Mouse (Mus musculus) forebrain, embryonic 11.5 days (tissue): ENCODE measurements around the gene Dgkh. TPM values are rescaled to one million over a fixed set of nuclear protein-coding genes. Genes with fewer than 3 reads are reported as not detected.
"Not testable (repeated sequence)": the region's sequence is repeated elsewhere in the genome, so short reads cannot be mapped to it uniquely, and the experiment has no call there.

ENCODE experiments used
- ATAC-seq: fragments of 200-750 bp; cut with Nextera tagmentation; replicated peaks from 2 replicates; pipeline ENCODE4 v1.8.0; 2017; ENCODE audit warnings: moderate TSS enrichment; ENCODE audit not compliant: low FRiP score
- DNase-seq: peaks from one replicate; pipeline ENCODE4 v3.0.0-alpha.2; 2017; ENCODE audit warnings: low spot score
- H3K27ac ChIP-seq: fragments of 300-500 bp; sonication (generic); 2 replicates; pipeline ENCODE4 v1.5.1; 2014; ENCODE audit warnings: low read depth, low read length
- H3K27me3 ChIP-seq: fragments of 300-500 bp; sonication (generic); 2 replicates; pipeline ENCODE4 v1.6.1; 2014; ENCODE audit warnings: mild to moderate bottlenecking, low read length, mixed read lengths; ENCODE audit not compliant: control insufficient read depth, insufficient read depth
- H3K36me3 ChIP-seq: fragments of 300-500 bp; sonication (generic); 2 replicates; pipeline ENCODE4 v1.6.1; 2014; ENCODE audit warnings: mild to moderate bottlenecking, low read length, moderate library complexity, mixed read lengths; ENCODE audit not compliant: control insufficient read depth, insufficient read depth
- H3K4me1 ChIP-seq: fragments of 300-500 bp; sonication (generic); replicated peaks from 2 replicates; pipeline ENCODE4 v1.6.1; 2014; ENCODE audit warnings: low read length, mixed read lengths; ENCODE audit not compliant: control insufficient read depth, insufficient read depth
- H3K4me2 ChIP-seq: fragments of 300-500 bp; sonication (generic); 2 replicates; pipeline ENCODE4 v1.6.1; 2014; ENCODE audit warnings: low read depth, mild to moderate bottlenecking, low read length, moderate library complexity, mixed read lengths; ENCODE audit not compliant: severe bottlenecking
- H3K4me3 ChIP-seq: fragments of 300-500 bp; sonication (generic); 2 replicates; pipeline ENCODE4 v1.5.1; 2014; ENCODE audit warnings: low read depth, low read length
- H3K9ac ChIP-seq: fragments of 300-500 bp; sonication (generic); 2 replicates; pipeline ENCODE4 v1.6.1; 2014; ENCODE audit warnings: low read length
- H3K9me3 ChIP-seq: fragments of 300-500 bp; sonication (generic); 2 replicates; pipeline ENCODE4 v1.6.1; 2016; ENCODE audit warnings: low read length, mixed read lengths; ENCODE audit not compliant: control insufficient read depth
- WGBS: fragments of 180-500 bp; shearing (Covaris S2); extraction: QIAGEN DNeasy Blood & Tissue Kit; methylation state at CpG from one replicate; pipeline ENCODE4 v1.1.7; 2014; 5-methylcytosine and 5-hydroxymethylcytosine counted together
- polyA plus RNA-seq: library from polyadenylated mRNA; unstranded; fragments of >200 nt; fragmentation: Nextera tagmentation; extraction: Ambion mirVana; gene quantifications from 2 replicates; pipeline ENCODE4 v1.2.1, GENCODE M21; 2014

Gene Dgkh
- polyA plus RNA-seq, 1 experiment from 2014 or later: 1.8 TPM

DNA sequence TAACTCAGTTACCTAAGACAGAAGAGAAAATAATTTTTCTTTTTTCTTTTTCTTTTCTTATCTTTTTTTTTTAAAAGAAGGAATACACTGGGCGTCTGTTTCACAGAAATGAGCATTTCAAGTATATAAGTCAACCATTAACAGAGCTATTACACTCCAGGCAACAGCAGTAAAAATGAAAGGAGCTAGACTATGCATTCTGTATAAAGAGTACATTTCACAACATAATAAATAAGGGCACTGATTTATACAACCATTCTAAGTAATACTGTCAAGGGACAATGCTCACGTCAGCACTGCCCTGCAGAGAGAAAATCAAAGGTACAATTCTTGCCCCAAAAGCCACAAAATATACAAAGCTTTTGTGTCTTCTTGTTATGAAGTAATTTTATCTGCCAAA is 168.3 kb downstream of the Dgkh start:
- ATAC-seq: no peak
- no peak for DNase-seq
- no peaks in the 10 kb centered on the region for H3K27me3 ChIP-seq
- H3K9me3 ChIP-seq: no peaks in the 10 kb centered on the region
- H3K27ac ChIP-seq: no peak overlapping the region
- H3K4me1 ChIP-seq: no peaks in the 10 kb centered on the region
- no peak overlapping the region for H3K4me2 ChIP-seq
- H3K9ac ChIP-seq: no peak overlapping the region
- WGBS: 90% methylated on average over 2 of the region's 2 CpGs
- H3K4me3 ChIP-seq: no peak overlapping the region
- no peaks in the 10 kb centered on the region for H3K36me3 ChIP-seq

DNA sequence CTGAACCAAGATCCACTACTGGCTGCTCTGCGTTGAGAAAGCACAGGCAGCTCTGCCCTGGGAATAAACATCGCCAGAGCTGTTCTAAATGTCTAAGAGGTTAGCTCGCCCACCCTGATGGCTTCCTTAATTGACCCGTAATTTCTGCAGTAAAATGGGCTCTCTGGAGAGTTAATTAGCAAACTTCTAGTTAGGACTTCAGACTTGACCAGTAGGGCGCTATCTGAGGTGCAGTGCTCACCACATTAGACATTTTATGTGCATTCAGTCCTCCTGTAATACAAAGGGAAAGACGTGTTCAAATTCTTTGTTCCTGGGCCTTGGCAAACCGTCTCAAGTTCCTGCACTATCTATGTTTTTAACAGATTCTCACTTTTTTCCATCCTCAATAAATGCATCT is 169.4 kb downstream of the Dgkh start:
- no peak overlapping the region for H3K4me3 ChIP-seq
- ATAC-seq: no peak
- H3K4me2 ChIP-seq: no peak overlapping the region

DNA sequence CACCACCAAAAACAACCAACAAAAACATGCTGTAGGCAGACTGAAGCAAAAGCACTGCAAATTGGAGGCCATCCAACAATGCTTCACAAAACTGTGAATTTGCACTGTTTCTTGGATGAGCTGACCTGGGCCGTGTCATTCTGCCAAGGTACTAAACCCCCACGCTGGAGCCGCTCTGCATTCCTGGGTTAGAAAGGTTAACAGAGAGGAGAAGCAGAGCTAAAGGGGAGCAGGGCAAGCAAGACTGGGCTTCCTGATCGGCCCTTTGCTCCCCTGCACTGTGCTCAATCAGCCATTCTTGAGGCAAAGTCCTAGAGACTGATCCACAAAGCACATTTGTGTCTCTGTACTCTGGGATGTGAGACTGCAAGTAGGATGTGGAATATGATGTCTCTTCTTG is 170.5 kb downstream of the Dgkh start:
- Histone ChIP-seq H3K4me3 (no peak overlapping the region), H3K9me3 (no peaks in the 10 kb centered on the region), H3K36me3 (no peaks in the 10 kb centered on the region), H3K27me3 (no peaks in the 10 kb centered on the region), H3K9ac (no peak overlapping the region), H3K27ac (no peak overlapping the region), H3K4me2 (no peak overlapping the region), H3K4me1 (no peaks in the 10 kb centered on the region)
- ATAC-seq (no peak), DNase-seq (no peak)
- 89% methylated on average over 4 of the region's 4 CpGs for WGBS

More for the DNA sequence above, 169.4 kb downstream of the Dgkh start:
- Histone ChIP-seq H3K9me3 (no peaks in the 10 kb centered on the region), H3K27me3 (no peaks in the 10 kb centered on the region), H3K27ac (no peak overlapping the region), H3K4me1 (no peaks in the 10 kb centered on the region), H3K9ac (no peak overlapping the region), H3K36me3 (no peaks in the 10 kb centered on the region)
- 72% methylated on average over 7 of the region's 7 CpGs for WGBS
- no peak for DNase-seq

DNA sequence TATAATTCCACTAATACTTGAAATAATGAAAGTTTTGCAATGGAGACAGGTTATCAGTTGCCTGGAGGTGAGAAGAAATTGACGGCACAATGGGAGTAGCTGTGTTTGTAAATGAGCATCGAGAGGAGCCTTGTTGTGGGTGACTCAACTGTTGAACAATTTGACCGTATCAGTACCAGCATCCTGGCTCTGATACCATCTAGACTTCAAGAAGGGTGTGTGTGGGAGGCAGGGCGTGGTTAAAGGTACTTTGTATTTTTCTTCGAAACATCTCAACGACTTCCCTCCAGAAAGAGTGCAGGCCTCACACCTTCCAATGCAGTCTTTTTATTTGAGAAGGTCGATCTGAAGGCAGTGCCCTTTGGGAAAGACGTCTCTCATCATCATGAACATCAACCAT is 173.5 kb downstream of the Dgkh start:
- no peak for ATAC-seq
- WGBS: 90% methylated on average over 8 of the region's 8 CpGs

DNA sequence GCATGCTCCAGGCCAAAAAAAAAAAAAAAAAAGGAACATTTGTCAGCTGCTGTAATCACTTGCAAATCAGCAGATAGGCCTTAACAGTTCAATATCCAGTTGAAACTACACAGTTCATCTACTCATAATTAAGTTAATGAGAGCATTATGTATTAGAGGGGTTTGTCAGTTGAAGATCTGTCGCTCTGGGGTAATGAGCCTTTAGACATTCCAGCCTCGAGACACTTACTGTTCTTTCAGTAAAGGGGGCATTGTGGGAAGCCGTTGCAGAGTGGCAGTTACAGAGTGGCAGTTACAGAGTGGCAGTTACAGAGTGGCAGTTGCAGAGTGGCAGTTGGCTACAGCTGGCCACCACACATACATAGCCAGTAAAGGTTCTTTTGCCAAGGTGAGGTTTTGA is 177.7 kb downstream of the Dgkh start:
- not testable (repeated sequence) for H3K9me3 ChIP-seq, H3K27ac ChIP-seq, H3K4me1 ChIP-seq, H3K4me2 ChIP-seq, H3K4me3 ChIP-seq, ATAC-seq, H3K27me3 ChIP-seq, H3K9ac ChIP-seq, DNase-seq, H3K36me3 ChIP-seq
- WGBS: 65% methylated on average over 3 of the region's 3 CpGs

More for the DNA sequence above, 173.5 kb downstream of the Dgkh start:
- DNase-seq: no peak
- Histone ChIP-seq H3K27ac (no peak overlapping the region), H3K36me3 (no peaks in the 10 kb centered on the region), H3K4me1 (no peaks in the 10 kb centered on the region), H3K4me2 (no peak overlapping the region), H3K9ac (no peak overlapping the region), H3K9me3 (no peaks in the 10 kb centered on the region), H3K27me3 (no peaks in the 10 kb centered on the region), H3K4me3 (no peak overlapping the region)

GRCm38 (mm10) chr14:78553661-78554060 is 178.9 kb downstream of the Dgkh start:
- Histone ChIP-seq H3K4me1 (no peaks in the 10 kb centered on the region), H3K4me2 (no peak overlapping the region), H3K9ac (no peak overlapping the region), H3K27ac (no peak overlapping the region), H3K9me3 (no peaks in the 10 kb centered on the region), H3K27me3 (no peaks in the 10 kb centered on the region), H3K4me3 (no peak overlapping the region), H3K36me3 (no peaks in the 10 kb centered on the region)
- 96% methylated on average over 6 of the region's 6 CpGs for WGBS
- ATAC-seq: no peak
- no peak for DNase-seq

DNA sequence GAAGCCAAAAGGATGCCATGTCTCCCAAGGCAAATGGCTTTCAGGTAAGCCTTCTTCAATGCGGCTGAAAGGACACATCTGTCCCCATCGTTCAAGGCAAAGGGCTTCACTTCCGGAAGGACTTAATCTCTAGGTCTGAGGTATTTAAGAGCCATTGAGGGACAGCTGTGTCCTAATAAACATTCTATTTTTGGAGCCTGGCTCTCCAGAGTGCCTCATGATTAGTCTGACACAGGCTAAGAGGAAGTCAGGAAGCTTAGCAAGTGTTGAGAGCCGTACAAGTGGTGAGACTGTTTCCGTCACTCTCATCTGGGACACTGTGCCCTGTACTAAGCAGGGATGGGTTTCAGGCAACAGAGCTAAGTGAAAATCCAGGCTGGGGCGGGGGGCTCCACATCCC is 183.8 kb downstream of the Dgkh start:
- DNase-seq: no peak
- 85% methylated on average over 6 of the region's 6 CpGs for WGBS
- Histone ChIP-seq H3K4me2 (no peak overlapping the region), H3K36me3 (no peaks in the 10 kb centered on the region), H3K27me3 (no peaks in the 10 kb centered on the region), H3K4me3 (no peak overlapping the region), H3K27ac (no peak overlapping the region), H3K4me1 (no peaks in the 10 kb centered on the region), H3K9ac (no peak overlapping the region), H3K9me3 (no peaks in the 10 kb centered on the region)
- ATAC-seq: no peak

- H3K4me1 ChIP-seq: peaks cover 3% of the 10 kb centered on the region
- H3K9me3 ChIP-seq: no peaks in the 10 kb centered on the region
- no peak for DNase-seq
- no peak overlapping the region for H3K4me2 ChIP-seq
- H3K27ac ChIP-seq: no peak overlapping the region
- no peak overlapping the region for H3K4me3 ChIP-seq
- no peaks in the 10 kb centered on the region for H3K36me3 ChIP-seq
- no peak for ATAC-seq
- 85% methylated on average over 3 of the region's 3 CpGs for WGBS
- H3K27me3 ChIP-seq: no peaks in the 10 kb centered on the region
- no peak overlapping the region for H3K9ac ChIP-seq
Observed at GRCm38 (mm10) chr14:78541319-78541718, 191.3 kb downstream of the Dgkh start.

DNA sequence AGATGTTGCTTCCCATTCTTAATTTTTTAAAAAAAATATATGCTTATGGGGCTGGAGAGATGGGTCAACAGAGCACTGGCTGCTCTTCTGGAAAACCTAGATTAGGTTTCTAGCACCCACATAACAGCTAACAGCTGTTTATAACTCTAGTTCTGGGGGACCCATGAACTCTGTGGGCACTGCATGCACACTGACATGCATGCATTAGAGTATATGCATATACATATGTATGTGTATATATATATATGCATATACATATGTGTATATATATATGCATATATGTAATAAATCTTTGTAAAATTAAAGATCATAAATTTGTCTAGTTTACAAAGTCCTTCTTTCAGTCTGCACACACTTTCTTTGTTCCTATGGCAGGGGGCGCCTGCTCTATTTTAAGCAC is 192.8 kb downstream of the Dgkh start:
- peaks cover 3% of the 10 kb centered on the region for H3K4me1 ChIP-seq
- ATAC-seq: no peak
- H3K9ac ChIP-seq: no peak overlapping the region
- no peak overlapping the region for H3K4me2 ChIP-seq
- H3K27ac ChIP-seq: no peak overlapping the region
- DNase-seq: no peak
- no peaks in the 10 kb centered on the region for H3K27me3 ChIP-seq
- H3K9me3 ChIP-seq: no peaks in the 10 kb centered on the region
- no peaks in the 10 kb centered on the region for H3K36me3 ChIP-seq
- H3K4me3 ChIP-seq: no peak overlapping the region
- WGBS: 96% methylated on average over 1 of the region's 1 CpGs
